Mouse (Mus musculus): ENCODE measurements around the gene Gm11565. TPM values are rescaled to one million over a fixed set of nuclear protein-coding genes. Genes with fewer than 3 reads are reported as not detected.
"Not testable (repeated sequence)": the region's sequence is repeated elsewhere in the genome, so short reads cannot be mapped to it uniquely, and the experiment has no call there.

The Gm11565 gene
- polyA plus RNA-seq (2016; fragmentation: Nextera tagmentation; extraction: Ambion mirVana): not detected in 2 replicates

DNA sequence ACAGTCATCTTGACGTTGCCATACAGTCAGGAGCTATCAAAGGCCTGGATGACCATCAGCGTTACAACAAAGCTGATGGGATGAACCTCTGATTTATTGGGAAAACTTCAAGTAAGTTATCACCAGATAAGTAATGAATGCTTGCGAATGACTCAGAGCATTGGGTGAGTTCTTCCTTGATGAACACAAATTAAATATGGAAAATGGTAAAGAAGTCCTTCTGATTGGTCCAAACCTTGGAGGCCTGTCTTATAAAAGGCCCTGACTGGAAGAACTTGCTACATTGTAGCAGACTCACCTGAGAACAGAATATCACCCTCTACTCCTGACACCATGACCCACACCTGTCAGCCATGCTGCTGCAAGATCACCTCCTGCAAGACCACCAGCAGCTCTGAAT, at the start of gene Gm11565:
Gm11565 (plus strand) TSS at position 301 of the 400 bp plus-strand sequence.
- no peaks in the 10 kb centered on the region for H3K4me1 ChIP-seq (replicated peaks)
- DNase-seq (ENCODE audit: low spot score): no peak
- no peaks in the 10 kb centered on the region for H3K36me3 ChIP-seq
- H3K4me3 ChIP-seq: no peak within 1 kb of the TSS
- no peak within 1 kb of the TSS for H3K27ac ChIP-seq
- 92% methylated on average over 3 of the region's 3 CpGs for WGBS
- no peaks in the 10 kb centered on the region for H3K27me3 ChIP-seq (ENCODE audit: insufficient read depth, poor library complexity, severe bottlenecking)
- no peaks in the 10 kb centered on the region for H3K9me3 ChIP-seq

- H3K9me3 ChIP-seq; H3K4me1 ChIP-seq (replicated peaks); H3K27me3 ChIP-seq (ENCODE audit: insufficient read depth, poor library complexity, severe bottlenecking); H3K36me3 ChIP-seq; DNase-seq (ENCODE audit: low spot score); H3K27ac ChIP-seq; H3K4me3 ChIP-seq: not testable (repeated sequence)
- 83% methylated on average over 1 of the region's 1 CpGs for WGBS
Observed at GRCm38 (mm10) chr11:99873089-99873488, 41.5 kb upstream of the Gm11565 start, which contains the start of gene Krtap9-1. TSS of gene Krtap9-1 (plus strand) at chr11:99873389.

DNA sequence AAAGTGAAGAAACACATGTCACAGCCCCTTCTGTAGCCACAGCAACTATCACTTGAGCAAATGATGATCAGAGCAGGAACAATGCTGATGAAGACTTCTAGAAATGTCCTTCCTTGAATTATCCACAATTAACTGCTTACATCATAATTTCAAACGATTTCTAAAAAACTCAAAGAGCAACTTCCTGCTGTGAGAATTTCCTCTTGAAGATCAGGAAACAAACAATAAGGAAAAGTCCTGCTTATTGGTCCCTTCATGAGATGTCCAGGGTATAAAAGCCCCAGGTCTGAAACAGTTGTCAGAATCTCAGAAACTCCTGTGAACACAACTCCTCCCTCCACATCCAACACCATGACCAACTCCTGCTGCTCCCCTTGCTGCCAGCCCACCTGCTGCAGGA, 35.7 kb upstream of the Gm11565 start, which contains the start of gene Gm11567:
Gm11567 (plus strand) TSS at position 301 of the 400 bp plus-strand sequence.
- H3K4me1 ChIP-seq (replicated peaks); H3K27me3 ChIP-seq (ENCODE audit: insufficient read depth, poor library complexity, severe bottlenecking); H3K9me3 ChIP-seq; DNase-seq (ENCODE audit: low spot score); H3K36me3 ChIP-seq; H3K27ac ChIP-seq; H3K4me3 ChIP-seq: not testable (repeated sequence)
- 56% methylated on average over 1 of the region's 1 CpGs for WGBS

DNA sequence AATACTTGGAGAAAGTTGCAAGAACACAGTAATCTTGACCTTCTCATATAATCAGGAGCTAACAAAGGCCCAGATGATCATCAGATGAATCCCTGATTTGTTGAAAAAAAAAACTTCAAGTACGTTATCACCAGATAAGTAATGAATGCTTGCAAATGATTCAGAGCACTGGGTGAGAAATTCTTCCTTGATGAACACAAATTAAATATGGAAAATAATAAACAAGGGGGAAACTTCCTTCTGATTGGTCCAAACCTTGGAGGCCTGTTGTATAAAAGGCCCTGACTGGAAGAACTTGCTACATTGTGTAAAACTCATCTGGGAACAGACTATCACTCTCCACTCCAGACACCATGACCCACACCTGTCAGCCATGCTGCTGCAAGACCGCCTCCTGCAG, 6.9 kb upstream of the Gm11565 start, which contains the start of gene Krtap31-1:
Krtap31-1 (plus strand) TSS at position 301 of the 400 bp plus-strand sequence.
- Histone ChIP-seq H3K9me3 (no peaks in the 10 kb centered on the region), H3K4me1 (replicated peaks) (no peaks in the 10 kb centered on the region), H3K27ac (no peak within 1 kb of the TSS), H3K36me3 (no peaks in the 10 kb centered on the region), H3K27me3 (ENCODE audit: insufficient read depth, poor library complexity, severe bottlenecking) (no peaks in the 10 kb centered on the region), H3K4me3 (no peak within 1 kb of the TSS)
- 86% methylated on average over 2 of the region's 2 CpGs for WGBS
- DNase-seq (ENCODE audit: low spot score): no peak

GRCm38 (mm10) chr11:99935991-99936390, 21.4 kb downstream of the Gm11565 start, which contains the start of gene Krtap31-2:
TSS of gene Krtap31-2 (plus strand) at chr11:99936291.
- Histone ChIP-seq H3K27ac (no peak within 1 kb of the TSS), H3K27me3 (ENCODE audit: insufficient read depth, poor library complexity, severe bottlenecking) (0 out of 2 replicates have a peak, but pooled peaks cover 3% of the 10 kb centered on the region), H3K9me3 (no peaks in the 10 kb centered on the region), H3K36me3 (no peaks in the 10 kb centered on the region), H3K4me3 (no peak within 1 kb of the TSS), H3K4me1 (replicated peaks) (no peaks in the 10 kb centered on the region)
- WGBS: 97% methylated on average over 1 of the region's 1 CpGs
- no peak for DNase-seq (ENCODE audit: low spot score)

DNA sequence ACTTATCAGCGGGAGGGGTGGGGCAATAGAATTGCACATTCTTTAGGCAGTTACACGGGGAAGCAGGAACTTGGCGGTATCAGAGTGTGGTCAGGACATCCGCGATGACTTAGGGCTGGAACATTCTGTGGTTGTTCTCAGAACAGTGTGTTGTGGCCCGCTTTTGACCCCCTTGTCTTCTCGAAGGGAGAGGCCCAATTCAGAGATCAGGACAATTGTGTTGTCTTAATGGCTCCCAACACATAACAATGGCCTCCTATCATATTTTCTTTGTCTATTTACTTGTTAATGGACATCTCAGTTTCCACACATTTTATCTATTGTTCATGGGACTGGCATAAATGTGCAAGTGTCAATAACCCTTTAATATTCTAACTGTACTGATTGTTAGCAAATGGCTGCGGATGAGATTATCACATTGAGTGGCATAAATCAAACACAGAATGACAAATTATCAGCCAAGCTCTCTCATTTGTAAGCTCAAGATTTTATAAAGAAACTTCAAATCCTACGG, 23.3 kb downstream of the Gm11565 start:
- Histone ChIP-seq H3K27ac (no peak overlapping the region), H3K4me1 (replicated peaks) (no peaks in the 10 kb centered on the region), H3K4me3 (no peak overlapping the region), H3K36me3 (no peaks in the 10 kb centered on the region), H3K9me3 (no peaks in the 10 kb centered on the region), H3K27me3 (ENCODE audit: insufficient read depth, poor library complexity, severe bottlenecking) (no peaks in the 10 kb centered on the region)
- DNase-seq (ENCODE audit: low spot score): no peak
- WGBS: 87% methylated on average over 9 of the region's 9 CpGs

- Histone ChIP-seq H3K27ac (no peak within 1 kb of the TSS; the same call in 1 of the 2 replicates), H3K27me3 (ENCODE audit: insufficient read depth, poor library complexity, severe bottlenecking) (no peaks in the 10 kb centered on the region), H3K36me3 (no peaks in the 10 kb centered on the region), H3K4me1 (replicated peaks) (peaks cover 5% of the 10 kb centered on the region; the same call in 1 of the 2 replicates), H3K9me3 (0 out of 2 replicates have a peak, but pooled peaks cover 8% of the 10 kb centered on the region), H3K4me3 (no peak within 1 kb of the TSS)
- 91% methylated on average over 2 of the region's 2 CpGs for WGBS
- DNase-seq (ENCODE audit: low spot score): no peak
Observed at GRCm38 (mm10) chr11:99948175-99948574, 33.6 kb downstream of the Gm11565 start, which contains the start of gene Krtap9-5. TSS of gene Krtap9-5 (plus strand) at chr11:99948475.

DNA sequence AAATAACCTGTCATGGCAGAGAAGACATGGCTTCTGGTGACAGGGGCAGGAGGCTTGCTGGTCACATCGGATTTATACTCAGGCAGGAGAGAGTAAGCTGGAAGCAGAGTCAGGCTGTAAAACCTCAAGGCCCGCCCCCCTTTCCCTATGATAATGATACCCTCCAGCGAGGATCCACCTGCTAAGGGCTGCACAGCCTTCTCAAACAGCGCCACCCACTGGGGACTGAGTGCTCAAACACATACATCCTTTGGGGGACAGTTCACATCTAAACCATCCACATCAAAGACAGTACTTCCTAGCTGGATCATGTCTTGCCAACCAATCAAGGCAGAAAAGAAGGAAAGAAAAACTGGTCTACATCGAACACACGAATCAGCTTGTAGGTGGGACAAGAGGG, 49.7 kb downstream of the Gm11565 start:
- Histone ChIP-seq H3K27me3 (ENCODE audit: insufficient read depth, poor library complexity, severe bottlenecking) (no peaks in the 10 kb centered on the region), H3K36me3 (no peaks in the 10 kb centered on the region), H3K4me3 (no peak overlapping the region), H3K9me3 (no peaks in the 10 kb centered on the region), H3K27ac (no peak overlapping the region), H3K4me1 (replicated peaks) (peaks cover 5% of the 10 kb centered on the region; the same call in 1 of the 2 replicates)
- no peak for DNase-seq (ENCODE audit: low spot score)
- 53% methylated on average over 6 of the region's 6 CpGs for WGBS

Other genes with a start within 250 kb of the Gm11565 start
- gene Krtap4-6, start 248.8 kb upstream of the Gm11565 start, polyA plus RNA-seq (2016; fragmentation: Nextera tagmentation; extraction: Ambion mirVana): not detected in 2 replicates
- not detected in 2 replicates for gene Gm14190, start 224.0 kb upstream of the Gm11565 start, polyA plus RNA-seq (2016; fragmentation: Nextera tagmentation; extraction: Ambion mirVana)
- gene Gm14180, start 180.5 kb upstream of the Gm11565 start, polyA plus RNA-seq (2016; fragmentation: Nextera tagmentation; extraction: Ambion mirVana): not detected in 2 replicates
- gene Gm11595, start 141.8 kb upstream of the Gm11565 start, polyA plus RNA-seq (2016; fragmentation: Nextera tagmentation; extraction: Ambion mirVana): not detected in 2 replicates
- not detected in 2 replicates for gene Krtap4-8, start 134.0 kb upstream of the Gm11565 start, polyA plus RNA-seq (2016; fragmentation: Nextera tagmentation; extraction: Ambion mirVana)
- gene Krtap4-9, start 129.6 kb upstream of the Gm11565 start, polyA plus RNA-seq (2016; fragmentation: Nextera tagmentation; extraction: Ambion mirVana): not detected in 2 replicates
- gene Gm11596, start 121.3 kb upstream of the Gm11565 start, polyA plus RNA-seq (2016; fragmentation: Nextera tagmentation; extraction: Ambion mirVana): not detected in 2 replicates
- gene Gm11569, start 115.8 kb upstream of the Gm11565 start, polyA plus RNA-seq (2016; fragmentation: Nextera tagmentation; extraction: Ambion mirVana): not detected in 2 replicates
- gene Gm11554, start 110.3 kb upstream of the Gm11565 start, polyA plus RNA-seq (2016; fragmentation: Nextera tagmentation; extraction: Ambion mirVana): not detected in 2 replicates
- gene Krtap4-13, start 104.9 kb upstream of the Gm11565 start, polyA plus RNA-seq (2016; fragmentation: Nextera tagmentation; extraction: Ambion mirVana): not detected in 2 replicates
- gene Gm11564, start 99.1 kb upstream of the Gm11565 start, polyA plus RNA-seq (2016; fragmentation: Nextera tagmentation; extraction: Ambion mirVana): not detected in 2 replicates
- gene 2300003K06Rik, start 76.7 kb upstream of the Gm11565 start, polyA plus RNA-seq (2016; fragmentation: Nextera tagmentation; extraction: Ambion mirVana): not detected in 2 replicates
- gene Krtap4-16, start 63.1 kb upstream of the Gm11565 start, polyA plus RNA-seq (2016; fragmentation: Nextera tagmentation; extraction: Ambion mirVana): not detected in 2 replicates
- not detected in 2 replicates for gene Gm11568, start 56.8 kb upstream of the Gm11565 start, polyA plus RNA-seq (2016; fragmentation: Nextera tagmentation; extraction: Ambion mirVana)
- not detected in 2 replicates for gene Gm11559, start 50.3 kb upstream of the Gm11565 start, polyA plus RNA-seq (2016; fragmentation: Nextera tagmentation; extraction: Ambion mirVana)
- gene Krtap9-1, start 41.4 kb upstream of the Gm11565 start, polyA plus RNA-seq (2016; fragmentation: Nextera tagmentation; extraction: Ambion mirVana): not detected in 2 replicates
- gene Gm11567, start 35.6 kb upstream of the Gm11565 start, polyA plus RNA-seq (2016; fragmentation: Nextera tagmentation; extraction: Ambion mirVana): not detected in 2 replicates
- gene Krtap31-1, start 6.8 kb upstream of the Gm11565 start, polyA plus RNA-seq (2016; fragmentation: Nextera tagmentation; extraction: Ambion mirVana): not detected in 2 replicates
- gene Krtap31-2, start 21.5 kb downstream of the Gm11565 start, polyA plus RNA-seq (2016; fragmentation: Nextera tagmentation; extraction: Ambion mirVana): not detected in 2 replicates
- gene Krtap9-5, start 33.7 kb downstream of the Gm11565 start, polyA plus RNA-seq (2016; fragmentation: Nextera tagmentation; extraction: Ambion mirVana): not detected in 2 replicates
- not detected in 2 replicates for gene Krtap29-1, start 64.3 kb downstream of the Gm11565 start, polyA plus RNA-seq (2016; fragmentation: Nextera tagmentation; extraction: Ambion mirVana)
- gene Krtap16-1, start 71.8 kb downstream of the Gm11565 start, polyA plus RNA-seq (2016; fragmentation: Nextera tagmentation; extraction: Ambion mirVana): not detected in 2 replicates
- gene Krtap17-1, start 79.2 kb downstream of the Gm11565 start, polyA plus RNA-seq (2016; fragmentation: Nextera tagmentation; extraction: Ambion mirVana): not detected in 2 replicates
- not detected in 2 replicates for gene Krt33a, start 101.5 kb downstream of the Gm11565 start, polyA plus RNA-seq (2016; fragmentation: Nextera tagmentation; extraction: Ambion mirVana)
- not detected in 2 replicates for gene Krt33b, start 115.1 kb downstream of the Gm11565 start, polyA plus RNA-seq (2016; fragmentation: Nextera tagmentation; extraction: Ambion mirVana)
- gene Krt34, start 126.8 kb downstream of the Gm11565 start, polyA plus RNA-seq (2016; fragmentation: Nextera tagmentation; extraction: Ambion mirVana): not detected in 2 replicates
- gene Krt31, start 135.8 kb downstream of the Gm11565 start, polyA plus RNA-seq (2016; fragmentation: Nextera tagmentation; extraction: Ambion mirVana): not detected in 2 replicates
- not detected in 2 replicates for gene Krt32, start 173.5 kb downstream of the Gm11565 start, polyA plus RNA-seq (2016; fragmentation: Nextera tagmentation; extraction: Ambion mirVana)
- gene Krt35, start 181.5 kb downstream of the Gm11565 start, polyA plus RNA-seq (2016; fragmentation: Nextera tagmentation; extraction: Ambion mirVana): not detected in 2 replicates
- not detected in 2 replicates for gene Krt36, start 190.9 kb downstream of the Gm11565 start, polyA plus RNA-seq (2016; fragmentation: Nextera tagmentation; extraction: Ambion mirVana)
- 0.43 TPM in 1 of 2 replicates, not detected in the other for gene Krt13, start 206.8 kb downstream of the Gm11565 start, polyA plus RNA-seq (2016; fragmentation: Nextera tagmentation; extraction: Ambion mirVana)
- gene Krt15, start 221.2 kb downstream of the Gm11565 start, polyA plus RNA-seq (2016; fragmentation: Nextera tagmentation; extraction: Ambion mirVana): 0.73 and 2.9 TPM in 2 replicates
- 11.4 and 12.7 TPM in 2 replicates for gene Krt19, start 233.9 kb downstream of the Gm11565 start, polyA plus RNA-seq (2016; fragmentation: Nextera tagmentation; extraction: Ambion mirVana)